Mouse (Mus musculus) small intestine, adult 10 weeks (tissue): ENCODE results near the gene Rtn4rl2. TPM values are rescaled to one million over a fixed set of nuclear protein-coding genes. Genes with fewer than 3 reads are reported as not detected.

Experiments used
- polyA plus RNA-seq: library from polyadenylated mRNA; stranded (reverse); fragments of 350-450 nt; fragmentation: Illumina TruSeq; extraction: RNeasy Lipid Tissue Mini Kit (QIAGEN cat#74804); gene quantifications from one replicate; pipeline ENCODE4 v1.2.3, GENCODE M21; 2014; ENCODE audit warnings: low replicate concordance

Rtn4rl2 gene
- polyA plus RNA-seq, result not detected

GRCm38 (mm10) chr2:84886234-84886731 is at the start of gene Rtn4rl2:
TSS of gene Rtn4rl2 (minus strand) at chr2:84886710.

DNA sequence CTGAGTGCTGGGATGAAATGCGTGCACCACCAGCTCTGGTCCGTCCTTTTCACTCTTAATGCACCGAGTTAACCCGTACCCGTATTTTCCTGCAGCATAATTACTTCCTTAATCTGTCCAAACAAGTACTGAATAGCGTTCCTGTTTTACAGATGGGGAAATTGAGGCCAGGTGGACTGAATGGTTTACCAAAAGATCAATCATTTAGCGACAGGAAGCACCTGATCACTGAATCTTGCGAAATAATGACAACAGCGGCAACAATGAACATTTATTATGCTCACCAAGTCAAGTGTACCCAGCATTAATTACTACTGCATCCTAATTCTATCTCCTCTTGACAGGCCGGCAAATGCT is 47.9 kb downstream of the Rtn4rl2 start, which contains the start of gene Slc43a1:
Slc43a1 (plus strand) TSS at position 258 of the 357 bp plus-strand sequence.

GRCm38 (mm10) chr2:84826488-84827282 is 59.8 kb downstream of the Rtn4rl2 start, which contains the start of gene Timm10:
TSS of gene Timm10 (plus strand) at chr2:84826997.

DNA sequence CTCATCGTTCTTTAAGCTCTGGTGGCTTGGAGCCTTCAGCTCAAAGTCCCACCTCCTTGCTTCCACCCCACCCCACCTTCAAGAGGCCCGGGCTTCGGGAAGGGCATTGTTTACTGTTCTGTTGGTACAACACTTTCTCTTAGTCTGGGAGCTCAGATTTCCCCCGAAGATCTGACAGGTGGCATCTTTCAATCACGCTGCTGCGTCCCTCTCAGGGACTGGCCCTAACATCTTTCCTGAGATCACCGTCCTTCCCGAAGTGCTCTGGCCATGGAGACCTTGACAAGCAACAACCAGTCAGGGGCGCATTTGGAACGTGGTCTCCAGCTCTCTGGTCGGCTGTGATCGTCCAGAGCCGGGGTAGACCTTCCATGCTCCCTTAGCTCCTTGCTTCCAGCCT is 64.0 kb downstream of the Rtn4rl2 start, which contains the start of gene Smtnl1:
Smtnl1 (minus strand) TSS at position 101 of the 400 bp plus-strand sequence.

Other genes with a start within 250 kb of the Rtn4rl2 start
- 411 TPM for gene Ctnnd1, start 235.9 kb downstream of the Rtn4rl2 start, polyA plus RNA-seq
- not detected for gene Btbd18, start 227.6 kb downstream of the Rtn4rl2 start, polyA plus RNA-seq
- 10.8 TPM for gene Selenoh, start 215.9 kb downstream of the Rtn4rl2 start, polyA plus RNA-seq
- not detected for gene Gm28635, start 208.7 kb downstream of the Rtn4rl2 start, polyA plus RNA-seq
- 51.2 TPM for gene Med19, start 208.3 kb downstream of the Rtn4rl2 start, polyA plus RNA-seq
- gene Tmx2, start 207.6 kb downstream of the Rtn4rl2 start, polyA plus RNA-seq, result 75.6 TPM
- gene Zdhhc5, start 171.5 kb downstream of the Rtn4rl2 start, polyA plus RNA-seq, result 88.7 TPM
- gene Clp1, start 159.4 kb downstream of the Rtn4rl2 start, polyA plus RNA-seq, result 24.1 TPM
- gene Ypel4, start 152.7 kb downstream of the Rtn4rl2 start, polyA plus RNA-seq, result 0.63 TPM
- gene Gm19426, start 143.1 kb downstream of the Rtn4rl2 start, polyA plus RNA-seq, result not detected
- 11.1 TPM for gene Serping1, start 111.3 kb downstream of the Rtn4rl2 start, polyA plus RNA-seq
- gene Ube2l6, start 87.9 kb downstream of the Rtn4rl2 start, polyA plus RNA-seq, result 142 TPM
- not detected for gene Smtnl1, start 64.1 kb downstream of the Rtn4rl2 start, polyA plus RNA-seq
- 0.74 TPM for gene Timm10, start 59.7 kb downstream of the Rtn4rl2 start, polyA plus RNA-seq
- gene Slc43a1, start 47.9 kb downstream of the Rtn4rl2 start, polyA plus RNA-seq, result 0.45 TPM
- gene Slc43a3, start 49.9 kb upstream of the Rtn4rl2 start, polyA plus RNA-seq, result 20.7 TPM
- not detected for gene Prg2, start 93.8 kb upstream of the Rtn4rl2 start, polyA plus RNA-seq
- not detected for gene Prg3, start 101.5 kb upstream of the Rtn4rl2 start, polyA plus RNA-seq
- 64.7 TPM for gene Ssrp1, start 150.5 kb upstream of the Rtn4rl2 start, polyA plus RNA-seq
- not detected for gene P2rx3, start 150.8 kb upstream of the Rtn4rl2 start, polyA plus RNA-seq
- 0.59 TPM for gene Tnks1bp1, start 161.3 kb upstream of the Rtn4rl2 start, polyA plus RNA-seq
- 5.5 TPM for gene Aplnr, start 249.5 kb upstream of the Rtn4rl2 start, polyA plus RNA-seq